Mouse (Mus musculus): ENCODE data around the gene Tcirg1. TPM values are rescaled to one million over a fixed set of nuclear protein-coding genes. Genes with fewer than 3 reads are reported as not detected.

Tcirg1 gene
- polyA plus RNA-seq, 1 experiment, result 292 TPM

DNA sequence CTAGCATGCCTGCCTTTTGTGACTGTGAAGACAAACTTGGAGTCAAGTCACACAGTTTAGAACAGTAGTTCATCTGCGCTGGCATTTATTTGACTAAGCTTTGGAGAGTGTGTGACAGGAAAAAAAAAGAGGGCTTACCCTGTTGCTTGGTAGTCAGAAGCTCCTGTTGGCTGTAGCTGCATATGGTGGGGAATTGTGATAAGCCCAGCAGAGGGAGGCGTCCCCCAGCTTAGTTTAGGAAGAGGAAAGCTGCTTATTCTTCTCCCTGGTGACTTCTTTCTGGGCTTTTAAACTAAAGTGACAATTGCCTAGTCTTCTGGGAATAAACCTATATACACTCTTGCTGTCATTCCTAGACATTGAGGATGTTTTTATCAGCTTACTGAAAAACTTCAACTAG, 44.2 kb downstream of the Tcirg1 start:
- no peaks in the 10 kb centered on the region for H3K4me1 ChIP-seq (ENCODE audit: control insufficient read depth, insufficient read depth, low read length)
- 74% methylated on average over 2 of the region's 2 CpGs for WGBS
- H3K27ac ChIP-seq (ENCODE audit: control insufficient read depth, insufficient read depth, low read depth, low read length, poor library complexity), result no peak overlapping the region
- no peak for TF ChIP-seq CTCF (IDR thresholded peaks at IDR 0.05; ENCODE audit: control insufficient read depth, insufficient read depth, low read length)
- TF ChIP-seq POLR2A (IDR thresholded peaks at IDR 0.05; ENCODE audit: borderline replicate concordance, control insufficient read depth, low read depth, low read length), result no peak
- no peak overlapping the region for H3K4me3 ChIP-seq (replicated peaks; ENCODE audit: control insufficient read depth, low read depth, low read length)

DNA sequence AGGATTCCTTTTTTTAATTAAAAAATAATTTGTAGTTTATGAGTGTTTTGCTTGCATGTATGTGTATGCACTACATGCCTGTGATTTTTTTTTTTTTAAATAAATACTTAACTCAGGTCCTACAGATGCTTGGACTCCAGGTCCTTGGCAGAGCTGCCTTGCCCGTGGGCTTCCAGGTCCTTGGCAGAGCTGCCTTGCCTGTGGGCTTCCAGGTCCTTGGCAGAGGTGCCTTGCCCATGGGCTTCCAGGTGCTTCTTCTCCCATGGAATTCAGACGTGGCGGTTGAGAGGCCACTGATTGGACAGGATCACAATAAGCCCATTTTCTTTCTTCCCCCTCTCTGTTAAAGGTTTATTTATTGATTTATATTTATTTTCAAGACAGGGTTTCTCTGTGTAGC, 49.7 kb downstream of the Tcirg1 start:
- Histone ChIP-seq H3K27ac (ENCODE audit: control insufficient read depth, insufficient read depth, low read depth, low read length, poor library complexity) (no peak overlapping the region), H3K4me1 (ENCODE audit: control insufficient read depth, insufficient read depth, low read length) (peaks cover 3% of the 10 kb centered on the region; the same call in 1 of the 2 replicates), H3K4me3 (replicated peaks; ENCODE audit: control insufficient read depth, low read depth, low read length) (no peak overlapping the region)
- WGBS, result 82% methylated on average over 3 of the region's 3 CpGs
- TF ChIP-seq CTCF (IDR thresholded peaks at IDR 0.05; ENCODE audit: control insufficient read depth, insufficient read depth, low read length) (no peak), POLR2A (IDR thresholded peaks at IDR 0.05; ENCODE audit: borderline replicate concordance, control insufficient read depth, low read depth, low read length) (no peak)

DNA sequence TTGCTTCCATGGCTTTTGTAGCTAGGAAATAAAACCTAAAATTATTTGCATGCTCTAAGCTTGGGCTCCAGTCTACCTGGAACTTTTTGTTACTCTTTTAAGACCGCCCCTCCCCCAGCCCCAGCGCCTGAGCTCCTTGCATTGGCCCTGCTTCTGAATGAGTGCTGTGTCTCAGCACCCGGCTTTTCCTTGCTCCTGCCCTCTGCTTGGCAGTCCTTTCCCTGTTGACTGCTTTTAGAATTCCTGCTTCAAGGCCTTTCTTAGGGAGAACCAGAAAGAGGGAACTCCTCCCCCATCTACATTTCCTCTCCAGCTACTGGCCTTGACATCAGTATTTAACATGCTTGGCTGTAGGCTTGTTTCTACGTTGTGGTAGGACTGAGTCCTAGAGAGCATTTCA, 51.3 kb downstream of the Tcirg1 start:
- Histone ChIP-seq H3K4me1 (ENCODE audit: control insufficient read depth, insufficient read depth, low read length) (peaks cover 3% of the 10 kb centered on the region; the same call in 1 of the 2 replicates), H3K4me3 (replicated peaks; ENCODE audit: control insufficient read depth, low read depth, low read length) (no peak overlapping the region), H3K27ac (ENCODE audit: control insufficient read depth, insufficient read depth, low read depth, low read length, poor library complexity) (no peak overlapping the region)
- 53% methylated on average over 4 of the region's 4 CpGs for WGBS
- TF ChIP-seq CTCF (IDR thresholded peaks at IDR 0.05; ENCODE audit: control insufficient read depth, insufficient read depth, low read length) (no peak), POLR2A (IDR thresholded peaks at IDR 0.05; ENCODE audit: borderline replicate concordance, control insufficient read depth, low read depth, low read length) (no peak)

GRCm38 (mm10) chr19:3855091-3855490, 51.8 kb downstream of the Tcirg1 start:
- Histone ChIP-seq H3K4me3 (replicated peaks; ENCODE audit: control insufficient read depth, low read depth, low read length) (no peak overlapping the region), H3K27ac (ENCODE audit: control insufficient read depth, insufficient read depth, low read depth, low read length, poor library complexity) (no peak overlapping the region), H3K4me1 (ENCODE audit: control insufficient read depth, insufficient read depth, low read length) (peaks cover 3% of the 10 kb centered on the region; the same call in 1 of the 2 replicates)
- WGBS, result 35% methylated on average over 6 of the region's 6 CpGs
- TF ChIP-seq CTCF (IDR thresholded peaks at IDR 0.05; ENCODE audit: control insufficient read depth, insufficient read depth, low read length) (no peak), POLR2A (IDR thresholded peaks at IDR 0.05; ENCODE audit: borderline replicate concordance, control insufficient read depth, low read depth, low read length) (no peak)

GRCm38 (mm10) chr19:3853891-3854290, 53.0 kb downstream of the Tcirg1 start:
- Histone ChIP-seq H3K4me1 (ENCODE audit: control insufficient read depth, insufficient read depth, low read length) (peaks cover 3% of the 10 kb centered on the region; the same call in 1 of the 2 replicates), H3K27ac (ENCODE audit: control insufficient read depth, insufficient read depth, low read depth, low read length, poor library complexity) (no peak overlapping the region), H3K4me3 (replicated peaks; ENCODE audit: control insufficient read depth, low read depth, low read length) (no peak overlapping the region)
- TF ChIP-seq POLR2A (IDR thresholded peaks at IDR 0.05; ENCODE audit: borderline replicate concordance, control insufficient read depth, low read depth, low read length) (no peak), CTCF (IDR thresholded peaks at IDR 0.05; ENCODE audit: control insufficient read depth, insufficient read depth, low read length) (no peak)
- 78% methylated on average over 1 of the region's 1 CpGs for WGBS

GRCm38 (mm10) chr19:3853121-3853520, 53.8 kb downstream of the Tcirg1 start:
- no peak for TF ChIP-seq CTCF (IDR thresholded peaks at IDR 0.05; ENCODE audit: control insufficient read depth, insufficient read depth, low read length)
- TF ChIP-seq POLR2A (IDR thresholded peaks at IDR 0.05; ENCODE audit: borderline replicate concordance, control insufficient read depth, low read depth, low read length), result no peak
- no peak overlapping the region for H3K27ac ChIP-seq (ENCODE audit: control insufficient read depth, insufficient read depth, low read depth, low read length, poor library complexity)
- WGBS, result 86% methylated on average over 10 of the region's 10 CpGs

DNA sequence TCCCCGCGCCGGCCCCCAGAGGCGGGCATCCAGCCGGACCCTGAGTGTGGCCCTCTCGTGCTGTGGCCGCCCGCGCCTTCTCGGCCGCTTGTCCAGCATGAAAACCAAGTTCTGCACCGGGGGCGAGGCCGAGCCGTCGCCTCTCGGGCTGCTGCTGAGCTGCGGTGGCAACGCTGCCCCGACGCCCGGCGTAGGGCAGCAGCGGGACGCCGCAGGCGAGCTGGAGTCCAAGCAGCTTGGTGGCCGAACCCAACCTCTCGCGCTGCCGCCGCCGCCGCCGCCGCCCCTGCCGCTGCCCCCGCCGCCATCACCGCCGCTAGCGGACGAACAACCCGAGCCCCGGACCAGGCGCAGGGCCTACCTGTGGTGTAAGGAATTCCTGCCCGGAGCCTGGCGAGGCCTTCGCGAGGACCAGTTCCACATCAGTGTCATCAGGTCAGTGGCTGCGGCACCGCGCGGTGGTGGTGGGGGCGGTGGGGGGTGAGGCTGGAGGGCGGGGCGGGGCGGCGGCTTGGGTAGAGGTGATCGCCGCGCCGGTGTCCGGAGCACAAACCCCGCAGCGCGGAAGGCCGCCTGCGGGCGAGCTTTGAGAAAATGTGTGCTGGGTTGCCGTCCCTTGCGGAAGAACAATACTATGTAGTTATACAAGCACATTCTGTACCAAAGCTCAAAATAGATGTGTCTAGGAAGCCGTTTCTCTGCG, 54.8 kb downstream of the Tcirg1 start:
- TF ChIP-seq POLR2A (IDR thresholded peaks at IDR 0.05; ENCODE audit: borderline replicate concordance, control insufficient read depth, low read depth, low read length), result no peak
- under 1% methylated on average over 73 of the region's 74 CpGs for WGBS
- Histone ChIP-seq H3K4me3 (replicated peaks; ENCODE audit: control insufficient read depth, low read depth, low read length) (peak overlapping the region; percentile 75), H3K4me1 (ENCODE audit: control insufficient read depth, insufficient read depth, low read length) (peaks cover 3% of the 10 kb centered on the region; the same call in 1 of the 2 replicates), H3K27ac (ENCODE audit: control insufficient read depth, insufficient read depth, low read depth, low read length, poor library complexity) (peak overlapping the region; percentile 91)

More at GRCm38 (mm10) chr19:3853121-3853520, 53.8 kb downstream of the Tcirg1 start:
- Histone ChIP-seq H3K4me1 (ENCODE audit: control insufficient read depth, insufficient read depth, low read length) (peaks cover 3% of the 10 kb centered on the region; the same call in 1 of the 2 replicates), H3K4me3 (replicated peaks; ENCODE audit: control insufficient read depth, low read depth, low read length) (peak overlapping the region; percentile 21)

GRCm38 (mm10) chr19:3851502-3851962, 55.4 kb downstream of the Tcirg1 start, which contains the start of gene Chka:
Gene Chka (plus strand): TSS chr19:3851773.
- under 1% methylated on average over 54 of the region's 54 CpGs for WGBS
- TF ChIP-seq CTCF (IDR thresholded peaks at IDR 0.05; ENCODE audit: control insufficient read depth, insufficient read depth, low read length) (peak; percentile 19; the same call in 1 of the 2 replicates), POLR2A (IDR thresholded peaks at IDR 0.05; ENCODE audit: borderline replicate concordance, control insufficient read depth, low read depth, low read length) (peak; percentile 98)
- Histone ChIP-seq H3K4me1 (ENCODE audit: control insufficient read depth, insufficient read depth, low read length) (peaks cover 3% of the 10 kb centered on the region; the same call in 1 of the 2 replicates), H3K27ac (ENCODE audit: control insufficient read depth, insufficient read depth, low read depth, low read length, poor library complexity) (peak within 1 kb of the TSS; percentile 91), H3K4me3 (replicated peaks; ENCODE audit: control insufficient read depth, low read depth, low read length) (peak within 1 kb of the TSS; percentile 87)

Data from bone marrow, adult 2 months (tissue).